Mouse (Mus musculus) hindbrain, embryonic 14.5 days (tissue): Measurements from ENCODE around the gene Snx3. TPM values are rescaled to one million over a fixed set of nuclear protein-coding genes. Genes with fewer than 3 reads are reported as not detected.

Experiments
- ATAC-seq: fragments of 200-750 bp; cut with Nextera tagmentation; 2 replicates; pipeline ENCODE4 v1.8.0; 2017; ENCODE audit warnings: moderate number of reproducible peaks, mild to moderate bottlenecking, moderate TSS enrichment, moderate library complexity; ENCODE audit not compliant: low FRiP score
- DNase-seq: peaks from one replicate; pipeline ENCODE4 v3.0.0-alpha.2; 2015; ENCODE audit warnings: low spot score
- H3K27ac ChIP-seq: fragments of 300-500 bp; sonication (generic); 2 replicates; pipeline ENCODE4 v1.5.1; 2014; ENCODE audit warnings: mild to moderate bottlenecking, moderate library complexity
- H3K27me3 ChIP-seq: fragments of 300-500 bp; sonication (generic); 2 replicates; pipeline ENCODE4 v1.6.1; 2014; ENCODE audit warnings: mild to moderate bottlenecking, low read length, mixed read lengths; ENCODE audit not compliant: control insufficient read depth, insufficient read depth
- H3K36me3 ChIP-seq: fragments of 300-500 bp; sonication (generic); replicated peaks from 2 replicates; pipeline ENCODE4 v1.6.1; 2014; ENCODE audit not compliant: control insufficient read depth, insufficient read depth
- H3K4me1 ChIP-seq: fragments of 300-500 bp; sonication (generic); replicated peaks from 2 replicates; pipeline ENCODE4 v1.6.1; 2014; ENCODE audit warnings: antibody characterized with exemption, low read length, mixed read lengths; ENCODE audit not compliant: control insufficient read depth, insufficient read depth
- H3K4me2 ChIP-seq: fragments of 300-500 bp; sonication (generic); replicated peaks from 2 replicates; pipeline ENCODE4 v1.6.1; 2014; ENCODE audit warnings: mild to moderate bottlenecking, moderate library complexity
- H3K4me3 ChIP-seq: fragments of 300-500 bp; sonication (generic); replicated peaks from 2 replicates; pipeline ENCODE4 v1.5.1; 2014; ENCODE audit warnings: mild to moderate bottlenecking, low read length
- H3K9ac ChIP-seq: fragments of 300-500 bp; sonication (generic); 2 replicates; pipeline ENCODE4 v1.6.1; 2014
- H3K9me3 ChIP-seq: fragments of 300-500 bp; sonication (generic); 2 replicates; pipeline ENCODE4 v1.6.1; 2016; ENCODE audit warnings: low read length; ENCODE audit not compliant: control insufficient read depth
- WGBS: fragments of 180-500 bp; shearing (Covaris S2); extraction: QIAGEN DNeasy Blood & Tissue Kit; methylation state at CpG from one replicate; pipeline ENCODE4 v1.1.7; 2014; 5-methylcytosine and 5-hydroxymethylcytosine counted together
- polyA plus RNA-seq: library from polyadenylated mRNA; unstranded; fragments of >200 nt; fragmentation: Nextera tagmentation; extraction: Ambion mirVana; gene quantifications from 2 replicates; pipeline ENCODE4 v1.2.1, GENCODE M21; 2014

Gene Snx3
- polyA plus RNA-seq, 1 experiment from 2014 or later, result 296 TPM

DNA sequence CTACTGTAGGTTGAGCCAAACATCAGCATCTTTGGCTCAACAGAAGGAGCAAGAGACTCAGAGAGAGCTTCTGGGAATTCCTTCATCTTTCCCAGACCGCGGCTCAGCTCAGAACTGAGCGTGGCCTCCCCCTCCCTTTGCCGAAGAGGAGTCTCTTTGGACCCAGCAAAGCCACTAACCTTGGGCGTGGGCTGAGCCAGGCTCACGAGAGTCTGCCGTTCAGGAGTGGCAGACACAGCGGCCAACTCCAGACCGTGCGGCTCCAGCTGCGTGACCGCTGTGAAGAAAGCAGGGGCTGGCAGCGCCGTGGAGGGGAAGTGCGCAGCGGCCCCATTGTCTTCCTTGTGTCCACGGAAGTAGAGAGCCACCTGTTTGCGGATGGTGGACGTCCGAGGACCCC lies 70.7 kb downstream of the Snx3 start:
- 0 out of 2 replicates have a peak, but pooled peaks cover 4% of the 10 kb centered on the region for H3K4me1 ChIP-seq
- no peak overlapping the region for H3K9ac ChIP-seq
- H3K9me3 ChIP-seq, result no peaks in the 10 kb centered on the region
- peak overlapping the region; percentile 15; the same call in 1 of the 2 replicates for H3K4me3 ChIP-seq
- no peaks in the 10 kb centered on the region for H3K36me3 ChIP-seq
- no peak for DNase-seq
- ATAC-seq, result no peak
- H3K27ac ChIP-seq, result no peak overlapping the region
- peak overlapping the region; percentile 21 for H3K4me2 ChIP-seq
- WGBS, result under 1% methylated on average over 20 of the region's 20 CpGs
- H3K27me3 ChIP-seq, result peaks cover 99% of the 10 kb centered on the region

DNA sequence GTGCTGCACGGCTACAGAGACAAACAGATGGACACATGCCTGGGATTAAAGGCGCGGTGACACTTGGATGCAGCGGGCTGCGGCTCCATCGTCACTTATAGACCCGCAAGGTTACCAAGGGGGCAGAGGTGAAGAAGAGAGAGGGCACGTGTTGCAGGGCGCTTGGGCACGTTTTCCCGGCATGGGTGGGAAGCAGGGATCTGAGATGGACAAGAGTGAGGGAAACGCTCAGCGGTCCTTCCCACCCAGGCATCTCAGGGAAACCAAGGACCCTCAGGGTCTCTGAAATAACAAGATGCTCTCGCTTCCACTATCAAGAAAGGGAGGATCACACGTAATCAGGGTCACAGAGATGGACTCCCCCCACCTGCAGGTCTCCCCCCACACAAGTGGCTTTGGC lies 71.1 kb downstream of the Snx3 start:
- no peak overlapping the region for H3K27ac ChIP-seq
- H3K4me3 ChIP-seq, result peak overlapping the region; percentile 15; the same call in 1 of the 2 replicates
- H3K27me3 ChIP-seq, result peaks cover 99% of the 10 kb centered on the region
- H3K9ac ChIP-seq, result no peak overlapping the region
- H3K36me3 ChIP-seq, result no peaks in the 10 kb centered on the region
- peak overlapping the region; percentile 21 for H3K4me2 ChIP-seq
- ATAC-seq (no peak), DNase-seq (no peak)
- 1% methylated on average over 15 of the region's 15 CpGs for WGBS
- 0 out of 2 replicates have a peak, but pooled peaks cover 4% of the 10 kb centered on the region for H3K4me1 ChIP-seq
- no peaks in the 10 kb centered on the region for H3K9me3 ChIP-seq

DNA sequence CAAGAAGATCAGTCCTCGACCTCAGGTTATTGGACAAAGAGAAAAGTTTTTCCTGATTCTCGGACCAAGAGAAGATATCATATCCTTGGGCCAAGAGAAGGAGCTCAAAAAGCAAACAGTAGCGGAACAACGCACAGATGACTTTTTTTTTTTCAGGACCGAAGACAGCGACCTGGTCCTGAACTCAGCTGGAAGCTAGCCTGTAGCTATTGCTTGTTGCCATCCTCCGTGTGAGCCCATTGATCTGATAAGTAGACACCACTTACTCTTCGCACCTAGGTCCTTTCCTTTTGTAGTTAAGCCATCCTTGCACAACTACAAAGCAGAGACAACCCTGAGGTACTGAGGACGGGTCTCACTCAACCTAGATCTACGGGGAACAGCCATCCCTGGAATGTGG lies 72.8 kb downstream of the Snx3 start:
- Histone ChIP-seq H3K9me3 (no peaks in the 10 kb centered on the region), H3K27me3 (peaks cover 100% of the 10 kb centered on the region), H3K4me3 (no peak overlapping the region), H3K4me2 (no peak overlapping the region), H3K9ac (no peak overlapping the region), H3K4me1 (peaks cover 7% of the 10 kb centered on the region; the same call in 1 of the 2 replicates), H3K36me3 (no peaks in the 10 kb centered on the region), H3K27ac (no peak overlapping the region)
- WGBS, result 4% methylated on average over 10 of the region's 10 CpGs
- ATAC-seq (no peak), DNase-seq (no peak)

DNA sequence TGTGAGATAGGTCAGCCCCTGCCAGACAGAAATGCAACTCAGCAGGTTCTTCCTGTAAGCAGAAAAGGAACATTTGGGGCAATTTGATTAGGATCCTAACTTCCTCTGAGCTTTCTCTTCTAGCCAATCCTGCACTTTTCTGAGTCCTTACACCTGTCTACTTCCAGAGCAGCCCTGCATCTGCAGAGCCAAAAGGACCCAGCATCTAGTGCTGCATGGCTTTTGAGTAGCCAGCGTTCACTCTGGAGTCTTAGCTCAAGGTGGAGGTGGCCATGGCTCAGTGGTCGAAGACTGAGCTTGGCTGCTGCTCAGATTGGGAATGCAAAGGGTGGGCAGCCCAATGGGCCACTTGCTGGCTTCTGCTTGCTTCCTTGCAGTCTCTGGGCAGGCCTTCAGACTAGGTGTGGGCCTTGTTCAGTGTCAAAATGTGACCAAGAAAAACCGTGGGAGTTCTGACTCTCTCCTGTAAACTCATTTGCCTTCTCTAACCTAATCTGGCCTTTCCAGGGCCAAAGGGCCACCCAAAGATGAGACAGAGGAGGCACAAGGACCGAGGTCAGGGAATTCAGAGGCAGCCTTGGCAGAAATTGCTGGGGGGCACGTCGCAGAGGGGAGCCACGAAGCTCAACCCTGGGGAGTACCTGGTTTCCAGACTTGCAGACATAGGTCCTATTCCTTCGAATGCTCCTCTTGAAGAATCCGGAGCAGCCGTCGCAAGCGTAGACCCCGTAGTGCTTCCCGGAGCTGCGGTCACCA lies 75.9 kb downstream of the Snx3 start:
- H3K4me1 ChIP-seq, result peaks cover 10% of the 10 kb centered on the region; the same call in 1 of the 2 replicates
- DNase-seq (no peak), ATAC-seq (no peak)
- H3K27me3 ChIP-seq, result peaks cover 99% of the 10 kb centered on the region
- no peak overlapping the region for H3K4me2 ChIP-seq
- no peak overlapping the region for H3K9ac ChIP-seq
- no peaks in the 10 kb centered on the region for H3K9me3 ChIP-seq
- no peaks in the 10 kb centered on the region for H3K36me3 ChIP-seq
- WGBS, result 1% methylated on average over 15 of the region's 15 CpGs
- no peak overlapping the region for H3K4me3 ChIP-seq
- H3K27ac ChIP-seq, result no peak overlapping the region

DNA sequence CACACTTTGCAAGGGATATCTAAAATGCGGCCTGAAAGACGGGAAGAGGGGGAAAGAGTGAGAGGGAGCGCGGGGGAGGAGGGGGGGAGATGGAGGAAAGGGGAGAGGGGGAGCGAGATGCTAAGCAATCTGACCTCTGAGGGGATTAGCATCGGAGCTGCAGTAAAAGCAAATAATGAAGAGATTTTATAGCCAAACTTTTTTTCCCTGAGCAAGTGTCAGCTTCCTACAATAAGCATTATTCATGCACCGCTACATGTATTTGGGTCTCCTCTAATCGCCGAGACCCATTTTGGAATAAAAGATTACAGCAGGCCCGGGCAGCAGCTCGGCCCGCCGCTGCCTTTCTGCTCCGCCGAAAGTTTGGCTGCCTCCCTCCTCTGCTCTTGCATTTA lies 76.4 kb downstream of the Snx3 start:
- H3K9ac ChIP-seq, result no peak overlapping the region
- DNase-seq (no peak), ATAC-seq (no peak)
- H3K9me3 ChIP-seq, result no peaks in the 10 kb centered on the region
- H3K4me1 ChIP-seq, result peaks cover 7% of the 10 kb centered on the region; the same call in 1 of the 2 replicates
- WGBS, result under 1% methylated on average over 15 of the region's 15 CpGs
- H3K27me3 ChIP-seq, result peaks cover 99% of the 10 kb centered on the region
- H3K36me3 ChIP-seq, result no peaks in the 10 kb centered on the region
- H3K4me3 ChIP-seq, result no peak overlapping the region
- H3K27ac ChIP-seq, result no peak overlapping the region
- no peak overlapping the region for H3K4me2 ChIP-seq

DNA sequence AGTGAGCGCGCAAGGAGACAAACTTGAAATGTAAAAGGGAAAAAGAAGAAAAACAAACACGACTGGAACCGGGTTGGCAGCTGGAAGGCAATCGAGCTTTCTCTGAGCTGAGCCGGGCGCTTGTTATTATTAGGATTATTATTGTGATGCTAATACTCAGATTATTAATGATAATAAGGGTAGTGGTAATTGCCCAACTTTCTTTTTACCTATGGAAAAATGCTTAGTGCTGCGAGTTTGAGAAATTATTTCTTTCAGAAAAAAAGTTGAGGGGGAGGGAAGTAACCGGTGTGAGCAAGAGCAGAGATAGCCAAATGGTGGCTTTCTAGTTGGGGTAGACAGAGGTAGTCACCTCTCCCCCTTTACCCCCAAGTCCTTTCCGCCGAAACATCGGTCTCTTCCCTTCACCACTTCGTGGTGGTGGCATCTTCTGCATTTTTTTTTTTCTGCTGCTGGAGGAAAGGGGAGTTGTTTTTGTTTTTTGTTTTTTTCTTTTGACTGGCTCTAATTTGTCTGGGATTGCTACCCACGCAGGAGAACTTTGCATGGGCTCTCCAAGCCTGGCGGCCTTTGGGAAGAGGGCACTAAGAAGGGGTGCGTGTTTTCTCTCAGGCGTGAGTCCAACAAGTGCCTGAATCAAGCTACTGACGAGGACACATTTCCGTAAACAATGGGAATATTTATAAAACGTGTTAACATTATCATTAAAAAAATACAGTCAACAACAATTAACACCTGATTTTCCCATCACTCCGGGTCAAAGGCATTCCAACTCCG lies 77.1 kb downstream of the Snx3 start:
- under 1% methylated on average over 22 of the region's 22 CpGs for WGBS
- DNase-seq, result no peak
- 0 out of 2 replicates have a peak overlapping the region, but pooled peaks have one; percentile 5 for H3K4me3 ChIP-seq

DNA sequence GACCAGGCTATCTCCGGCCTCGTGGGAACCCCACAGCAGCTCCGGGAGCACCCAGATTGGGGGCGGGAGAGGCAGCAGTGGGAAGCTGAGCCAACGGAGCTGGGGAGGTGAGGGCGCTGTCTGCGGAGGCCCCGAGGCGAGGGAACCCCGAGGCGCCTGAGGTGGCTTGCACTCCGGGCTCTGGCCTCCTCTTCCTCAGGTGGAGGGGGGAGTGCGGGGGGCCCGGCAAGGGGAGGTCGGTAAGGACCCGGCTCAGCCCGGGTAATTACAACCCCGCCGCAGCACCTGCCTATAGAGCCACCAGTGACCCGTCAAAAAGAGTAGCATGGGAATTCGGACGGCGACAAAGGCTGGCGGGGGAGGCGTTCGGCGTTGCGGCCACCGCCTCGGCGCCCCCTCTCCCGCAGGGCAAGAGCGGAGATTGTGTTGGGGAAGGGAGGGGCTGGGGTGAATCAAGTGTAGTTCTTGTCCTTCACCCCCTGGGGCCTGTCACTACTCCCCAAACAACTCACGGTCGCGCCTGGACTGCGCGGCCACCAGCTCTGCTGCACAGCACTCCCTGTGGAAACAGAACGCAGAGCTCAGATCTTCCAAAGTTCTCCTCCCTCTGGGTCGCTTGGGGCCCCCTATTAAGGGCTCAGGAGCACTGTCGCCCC lies 77.8 kb downstream of the Snx3 start:
- Histone ChIP-seq H3K27me3 (peaks cover 99% of the 10 kb centered on the region), H3K9ac (no peak overlapping the region), H3K9me3 (no peaks in the 10 kb centered on the region), H3K4me1 (peaks cover 17% of the 10 kb centered on the region), H3K27ac (no peak overlapping the region), H3K4me3 (0 out of 2 replicates have a peak overlapping the region, but pooled peaks have one; percentile 5), H3K4me2 (peak overlapping the region; percentile 15), H3K36me3 (no peaks in the 10 kb centered on the region)
- DNase-seq (no peak), ATAC-seq (no peak)
- 0% methylated on average over 38 of the region's 41 CpGs for WGBS

More for the DNA sequence above, 77.1 kb downstream of the Snx3 start:
- H3K36me3 ChIP-seq, result no peaks in the 10 kb centered on the region
- H3K27me3 ChIP-seq, result peaks cover 99% of the 10 kb centered on the region
- no peak overlapping the region for H3K9ac ChIP-seq
- H3K4me1 ChIP-seq, result peaks cover 10% of the 10 kb centered on the region; the same call in 1 of the 2 replicates
- peak overlapping the region; percentile 15; the same call in 1 of the 2 replicates for H3K4me2 ChIP-seq
- ATAC-seq, result no peak
- no peaks in the 10 kb centered on the region for H3K9me3 ChIP-seq
- no peak overlapping the region for H3K27ac ChIP-seq

DNA sequence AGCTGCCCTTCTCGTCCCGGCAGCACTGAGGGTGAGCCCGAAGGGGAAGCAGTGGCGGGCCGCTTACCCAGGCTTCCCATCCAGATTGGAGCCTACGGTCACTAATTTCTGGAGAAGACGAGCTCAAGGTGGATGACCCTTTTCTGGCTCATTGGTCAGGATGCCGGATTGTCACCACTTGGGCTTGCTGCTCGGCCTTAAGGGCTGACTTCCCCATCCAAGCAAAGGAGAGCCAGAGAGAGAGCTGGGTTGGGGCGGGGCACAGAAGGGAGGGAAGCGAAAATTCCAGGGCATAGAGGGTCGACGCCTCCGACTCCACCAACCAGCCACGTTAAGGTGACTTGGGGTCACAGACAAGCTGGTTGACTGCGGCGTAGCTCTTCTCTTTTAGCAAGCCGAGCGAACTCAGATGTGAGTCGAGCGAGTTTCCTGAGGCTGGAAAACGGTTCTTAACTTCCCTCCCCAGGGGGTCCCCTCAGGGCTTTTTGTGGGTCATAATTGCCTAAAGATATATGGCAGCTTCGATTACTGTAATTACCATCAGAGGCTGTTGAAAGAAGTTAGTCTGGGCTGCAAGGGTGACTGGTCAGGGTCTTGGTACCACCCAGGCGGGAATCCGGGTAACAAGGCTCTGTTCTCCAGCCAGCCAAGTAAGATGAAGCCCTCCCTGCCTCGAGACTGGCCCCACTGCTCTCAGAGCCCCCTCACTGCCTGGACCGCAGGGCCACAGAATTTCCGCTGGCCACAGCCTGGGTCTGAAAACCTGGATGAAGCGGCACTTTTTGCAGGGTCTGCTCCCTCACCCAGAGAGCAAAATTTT lies 78.5 kb downstream of the Snx3 start:
- Histone ChIP-seq H3K36me3 (no peaks in the 10 kb centered on the region), H3K27me3 (peaks cover 99% of the 10 kb centered on the region), H3K4me1 (peaks cover 17% of the 10 kb centered on the region), H3K27ac (no peak overlapping the region), H3K9me3 (no peaks in the 10 kb centered on the region), H3K9ac (no peak overlapping the region), H3K4me3 (0 out of 2 replicates have a peak overlapping the region, but pooled peaks have one; percentile 5), H3K4me2 (peak overlapping the region; percentile 15; the same call in 1 of the 2 replicates)
- DNase-seq (no peak), ATAC-seq (no peak)
- WGBS, result 1% methylated on average over 29 of the region's 29 CpGs
